Mouse (Mus musculus) gastrocnemius, adult 18-20 months (tissue): ENCODE measurements at regions not wholly inside any gene's neighbourhood (a gene's known extent, or its start where the extent isn't known, plus 50 kb on each side); places are given as distances from the start of the nearest gene placed in this dataset.

ENCODE experiments used
- DNase-seq: peaks from one replicate; pipeline ENCODE4 v3.0.0; 2021; ENCODE audit warnings: low spot score

GRCm38 (mm10) chr3:70384235-70384634 lies 376.8 kb downstream of the Otol1 start:
- no peak for DNase-seq

GRCm38 (mm10) chr3:70385961-70386360 lies 378.5 kb downstream of the Otol1 start:
- DNase-seq, result no peak

GRCm38 (mm10) chr3:70401187-70401586 lies 393.8 kb downstream of the Otol1 start:
- DNase-seq, result no peak

GRCm38 (mm10) chr3:70406571-70406970 lies 399.2 kb downstream of the Otol1 start:
- DNase-seq, result peak; percentile 16

- DNase-seq, result no peak
These were observed 410.9 kb downstream of the Otol1 start for GRCm38 (mm10) chr3:70418273-70418672.

- no peak for DNase-seq
These were observed 414.6 kb downstream of the Otol1 start for GRCm38 (mm10) chr3:70422016-70422415.

GRCm38 (mm10) chr3:70422669-70423068 lies 415.3 kb downstream of the Otol1 start:
- no peak for DNase-seq

- DNase-seq, result no peak
These were observed 429.3 kb downstream of the Otol1 start for GRCm38 (mm10) chr3:70436671-70437070.

GRCm38 (mm10) chr3:70457181-70457847 lies 449.9 kb downstream of the Otol1 start:
- no peak for DNase-seq

- DNase-seq, result no peak
These were observed 453.4 kb downstream of the Otol1 start for GRCm38 (mm10) chr3:70460811-70461210.

- no peak for DNase-seq
These were observed 455.8 kb downstream of the Otol1 start for GRCm38 (mm10) chr3:70463221-70463620.

- DNase-seq, result no peak
These were observed 475.1 kb downstream of the Otol1 start for GRCm38 (mm10) chr3:70482521-70482920.

- no peak for DNase-seq
These were observed 475.8 kb downstream of the Otol1 start for GRCm38 (mm10) chr3:70483066-70483743.

GRCm38 (mm10) chr3:70496431-70496830 lies 489.0 kb downstream of the Otol1 start:
- DNase-seq, result no peak

- DNase-seq, result no peak
These were observed 492.9 kb downstream of the Otol1 start for GRCm38 (mm10) chr3:70500245-70500858.

GRCm38 (mm10) chr3:70500991-70501961 lies 493.9 kb downstream of the Otol1 start:
- no peak for DNase-seq

- no peak for DNase-seq
These were observed 526.3 kb downstream of the Otol1 start for GRCm38 (mm10) chr3:70533593-70534321.

GRCm38 (mm10) chr3:70535084-70535483 lies 527.7 kb downstream of the Otol1 start:
- no peak for DNase-seq

- no peak for DNase-seq
These were observed 536.5 kb downstream of the Otol1 start for GRCm38 (mm10) chr3:70543911-70544310.

GRCm38 (mm10) chr3:70557821-70558220 lies 550.4 kb downstream of the Otol1 start:
- DNase-seq, result no peak
